Mouse (Mus musculus): ENCODE results near the gene Zfp383.
"Not testable (repeated sequence)": the region's sequence is repeated elsewhere in the genome, so short reads cannot be mapped to it uniquely, and the experiment has no call there.

Zfp383 gene

GRCm38 (mm10) chr7:29908130-29908950 is at the start of gene Zfp383:
Gene Zfp383 (plus strand): TSS chr7:29908223.
- peak; percentile 94 for DNase-seq

GRCm38 (mm10) chr7:29859532-29860517 is 48.2 kb upstream of the Zfp383 start, which contains the start of gene Zfp420:
Gene Zfp420 (plus strand): TSS chr7:29859979.
- peak; percentile 94 for DNase-seq

- DNase-seq = peak; percentile 6
These were observed 46.4 kb upstream of the Zfp383 start for GRCm38 (mm10) chr7:29861660-29862059.

- DNase-seq = no peak
These were observed 33.8 kb upstream of the Zfp383 start for GRCm38 (mm10) chr7:29874256-29874655.

GRCm38 (mm10) chr7:29877561-29877960 is 30.5 kb upstream of the Zfp383 start:
- not testable (repeated sequence) for DNase-seq

GRCm38 (mm10) chr7:29880056-29880455 is 28.0 kb upstream of the Zfp383 start:
- peak; percentile 16 for DNase-seq

GRCm38 (mm10) chr7:29880916-29881315 is 27.1 kb upstream of the Zfp383 start:
- no peak for DNase-seq

GRCm38 (mm10) chr7:29890501-29890900 is 17.5 kb upstream of the Zfp383 start:
- no peak for DNase-seq

- no peak for DNase-seq
These were observed 15.3 kb upstream of the Zfp383 start for GRCm38 (mm10) chr7:29892756-29893155.

- DNase-seq = no peak
These were observed 9.7 kb upstream of the Zfp383 start for GRCm38 (mm10) chr7:29898351-29898750.

GRCm38 (mm10) chr7:29904101-29904500 is 3.9 kb upstream of the Zfp383 start:
- DNase-seq = no peak

- DNase-seq = peak; percentile 97
These were observed 1.9 kb upstream of the Zfp383 start, which contains the start of gene Zfp27 for GRCm38 (mm10) chr7:29905966-29906681. Gene Zfp27 (minus strand): TSS chr7:29906572.

GRCm38 (mm10) chr7:29906682-29907058 is 1.4 kb upstream of the Zfp383 start:
- DNase-seq = no peak

- DNase-seq = no peak
These were observed 817 bp upstream of the Zfp383 start for GRCm38 (mm10) chr7:29907206-29907605.

GRCm38 (mm10) chr7:29910252-29910651 is 2.2 kb downstream of the Zfp383 start:
- DNase-seq = no peak

- no peak for DNase-seq
These were observed 4.1 kb downstream of the Zfp383 start for GRCm38 (mm10) chr7:29912172-29912571.

GRCm38 (mm10) chr7:29917371-29918061 is 9.5 kb downstream of the Zfp383 start:
- DNase-seq = no peak

- no peak for DNase-seq
These were observed 10.0 kb downstream of the Zfp383 start for GRCm38 (mm10) chr7:29918062-29918453.

GRCm38 (mm10) chr7:29921439-29922093 is 13.5 kb downstream of the Zfp383 start:
- no peak for DNase-seq

- DNase-seq = no peak
These were observed 14.8 kb downstream of the Zfp383 start for GRCm38 (mm10) chr7:29922780-29923179.

- DNase-seq = no peak
These were observed 30.8 kb downstream of the Zfp383 start for GRCm38 (mm10) chr7:29938856-29939255.

- DNase-seq = no peak
These were observed 33.0 kb downstream of the Zfp383 start for GRCm38 (mm10) chr7:29941027-29941426.

Measured in retina, postnatal 1 day (tissue).